Mouse (Mus musculus): ENCODE measurements at regions not wholly inside any gene's neighbourhood (a gene's known extent, or its start where the extent isn't known, plus 50 kb on each side); places are given as distances from the start of the nearest gene placed in this dataset.
A peak's percentile ranks its signal among the peaks of the same experiment; 100 is the strongest.

DNA sequence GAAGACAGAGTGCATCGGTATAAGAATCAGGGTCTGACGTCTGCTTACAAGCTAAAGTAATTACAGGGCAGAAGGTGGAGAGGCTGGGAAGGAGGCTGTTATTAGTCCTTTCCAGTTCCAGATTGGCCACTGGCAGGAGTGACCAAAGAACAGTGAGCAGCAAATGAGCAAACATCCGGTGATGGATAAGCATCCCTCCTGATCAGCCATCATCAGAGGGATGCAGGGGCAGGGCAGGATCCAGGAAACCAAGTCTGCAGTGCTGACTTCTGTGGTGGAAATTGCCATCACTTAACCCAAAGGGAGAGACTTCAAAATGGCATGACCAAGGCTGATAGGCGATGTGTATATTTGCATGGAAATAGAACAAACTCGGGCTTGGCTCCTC lies 73.8 kb downstream of the Il9r start:
- Histone ChIP-seq H3K9ac (ENCODE audit: insufficient read depth, low read depth) (no peak overlapping the region), H3K4me1 (ENCODE audit: control insufficient read depth in 1 of 2, insufficient read depth in 2 of 2) (peaks cover 0 to 13% of the 10 kb centered on the region in 2 experiments; a peak in 2 of 4 replicates), H3K27ac (ENCODE audit: insufficient read depth, low read depth) (no peak overlapping the region), H3K27me3 (replicated peaks) (peaks cover 2% of the 10 kb centered on the region), H3K4me2 (ENCODE audit: insufficient read depth, low read depth, poor library complexity, severe bottlenecking) (peak overlapping the region; percentile 17; the same call in 1 of the 2 replicates), H3K36me3 (replicated peaks in 1 of 2; ENCODE audit: control insufficient read depth in 1 of 2, insufficient read depth in 1 of 2, low read length in 1 of 2) (no peaks in the 10 kb centered on the region), H3K9me3 (replicated peaks; ENCODE audit: low read length) (no peaks in the 10 kb centered on the region), H3K4me3 (replicated peaks in 1 of 3; ENCODE audit: low read depth in 2 of 3, low read length in 2 of 3, poor library complexity in 1 of 3) (no peak overlapping the region), H3K79me2 (replicated peaks; ENCODE audit: control insufficient read depth, extremely low read depth, insufficient read depth, poor library complexity, severe bottlenecking) (no peaks in the 10 kb centered on the region)
- TF ChIP-seq USF2 (conservative IDR thresholded peaks at IDR 0.05; ENCODE audit: low read depth, low read length) (no peak), POLR2A (IDR thresholded peaks at IDR 0.05; ENCODE audit: low read depth, low read length) (no peak)
- in situ Hi-C loops (cut with MboI; ENCODE audit: low pct_ligation_motif_present, low pct_unique_long_range_greater_than_20kb, low sequenced_read_pairs) (no loop called here), dilution Hi-C loops (cut with MboI; ENCODE audit: extremely low pct_ligation_motif_present, extremely low pct_unique_long_range_greater_than_20kb, low sequenced_read_pairs) (no loop called here)
- DNase-seq (ENCODE audit: extremely low read depth) = no peak

DNA sequence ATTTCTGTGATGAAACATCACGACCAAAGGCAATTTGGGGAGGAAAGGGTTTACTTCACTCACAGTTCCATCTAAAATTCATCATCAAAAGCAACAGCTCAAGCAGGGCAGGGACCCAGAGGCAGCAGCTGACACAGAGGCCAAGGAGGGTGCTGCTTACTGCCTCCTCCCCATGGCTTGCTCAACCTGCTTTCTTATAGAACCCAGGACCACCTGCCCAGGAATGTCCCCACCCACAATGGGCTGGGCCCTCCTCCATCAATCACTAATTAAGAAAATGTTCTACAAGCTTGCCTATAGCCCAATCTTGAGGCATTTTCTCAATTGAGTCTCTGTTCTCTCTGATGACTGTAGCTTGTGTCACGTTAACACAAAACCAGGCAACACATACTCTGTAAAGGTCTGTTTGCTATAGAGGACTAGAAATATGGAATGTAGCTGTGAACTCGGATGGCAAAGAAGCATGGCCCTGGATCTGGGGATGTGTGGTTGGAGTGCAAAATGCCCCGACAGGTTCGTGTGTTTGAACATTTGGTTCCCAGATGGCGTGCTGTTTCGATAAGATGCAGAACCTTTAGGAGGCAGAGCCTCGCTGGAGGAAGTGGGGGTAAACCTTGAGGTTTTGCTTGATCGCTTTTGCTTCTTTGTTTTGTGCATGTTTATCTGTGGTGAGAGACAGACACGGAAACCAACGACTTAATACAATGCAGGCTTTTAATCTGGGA lies 74.3 kb downstream of the Il9r start:
- no peak overlapping the region for H3K4me3 ChIP-seq (replicated peaks in 1 of 3; ENCODE audit: low read depth in 2 of 3, low read length in 2 of 3, poor library complexity in 1 of 3)

DNA sequence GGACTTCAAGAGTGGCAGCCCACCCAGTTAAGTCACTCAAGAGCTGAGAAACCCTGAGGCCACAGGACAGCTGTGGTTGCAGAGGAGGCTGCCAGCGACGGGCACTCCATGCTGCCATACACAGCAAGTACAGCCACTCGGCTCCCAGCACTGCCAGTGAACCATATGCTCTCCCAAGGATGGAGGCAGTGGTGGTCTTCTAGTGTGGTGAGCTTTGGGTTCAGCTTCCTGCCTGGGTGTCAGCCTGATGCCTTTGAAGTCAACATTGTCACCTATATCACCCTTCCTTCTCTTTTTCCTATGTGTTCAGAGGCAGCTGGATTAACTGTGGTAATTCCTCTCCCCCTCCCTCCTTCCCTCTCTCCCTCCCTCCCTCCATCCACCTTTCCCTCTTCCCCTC lies 79.5 kb downstream of the Il9r start:
- Histone ChIP-seq H3K4me3 (replicated peaks in 1 of 3; ENCODE audit: low read depth in 2 of 3, low read length in 2 of 3, poor library complexity in 1 of 3) (no peak overlapping the region), H3K27ac (ENCODE audit: insufficient read depth, low read depth) (no peak overlapping the region), H3K4me1 (ENCODE audit: control insufficient read depth in 1 of 2, insufficient read depth in 2 of 2) (peaks cover 0 to 2% of the 10 kb centered on the region in 2 experiments; a peak in 2 of 4 replicates), H3K27me3 (replicated peaks) (peaks cover 20% of the 10 kb centered on the region), H3K4me2 (ENCODE audit: insufficient read depth, low read depth, poor library complexity, severe bottlenecking) (no peak overlapping the region), H3K36me3 (replicated peaks in 1 of 2; ENCODE audit: control insufficient read depth in 1 of 2, insufficient read depth in 1 of 2, low read length in 1 of 2) (no peaks in the 10 kb centered on the region), H3K9me3 (replicated peaks; ENCODE audit: low read length) (peaks cover 2% of the 10 kb centered on the region), H3K9ac (ENCODE audit: insufficient read depth, low read depth) (no peak overlapping the region), H3K79me2 (replicated peaks; ENCODE audit: control insufficient read depth, extremely low read depth, insufficient read depth, poor library complexity, severe bottlenecking) (no peaks in the 10 kb centered on the region)
- in situ Hi-C loops (cut with MboI; ENCODE audit: low pct_ligation_motif_present, low pct_unique_long_range_greater_than_20kb, low sequenced_read_pairs) = loop anchor here (25.0 kb wide), 1 partner anchor 858 kb away; no protein-coding TSS in a partner anchor
- dilution Hi-C loops (cut with MboI; ENCODE audit: extremely low pct_ligation_motif_present, extremely low pct_unique_long_range_greater_than_20kb, low sequenced_read_pairs) = no loop called here
- no peak for TF ChIP-seq NRF1 (IDR thresholded peaks at IDR 0.05; ENCODE audit: low read depth, low read length)
- no peak for TF ChIP-seq ZNF384 (IDR thresholded peaks at IDR 0.05; ENCODE audit: low read depth, low read length)
- TF ChIP-seq ZMIZ1 (IDR thresholded peaks at IDR 0.05; ENCODE audit: low read depth, low read length) = no peak
- no peak for TF ChIP-seq CTCF (conservative IDR thresholded peaks at IDR 0.05 in 1 of 2, IDR thresholded peaks at IDR 0.05 in 1 of 2; ENCODE audit: low read depth in 2 of 2, low read length in 2 of 2)
- no peak for TF ChIP-seq SIN3A (IDR thresholded peaks at IDR 0.05; ENCODE audit: low read length)
- no peak for TF ChIP-seq UBTF (IDR thresholded peaks at IDR 0.05; ENCODE audit: low read depth, low read length)
- no peak for TF ChIP-seq MAZ (IDR thresholded peaks at IDR 0.05; ENCODE audit: low read depth, low read length)
- no peak for TF ChIP-seq MXI1 (IDR thresholded peaks at IDR 0.05; ENCODE audit: low read depth, low read length)
- no peak for TF ChIP-seq ZC3H11A (IDR thresholded peaks at IDR 0.05; ENCODE audit: low read depth, low read length)
- no peak for TF ChIP-seq USF1 (IDR thresholded peaks at IDR 0.05; ENCODE audit: low read depth, low read length)
- DNase-seq (ENCODE audit: extremely low read depth) = no peak

More for the DNA sequence above, 74.3 kb downstream of the Il9r start:
- in situ Hi-C loops (cut with MboI; ENCODE audit: low pct_ligation_motif_present, low pct_unique_long_range_greater_than_20kb, low sequenced_read_pairs) = no loop called here
- Histone ChIP-seq H3K9ac (ENCODE audit: insufficient read depth, low read depth) (no peak overlapping the region), H3K9me3 (replicated peaks; ENCODE audit: low read length) (no peaks in the 10 kb centered on the region), H3K36me3 (replicated peaks in 1 of 2; ENCODE audit: control insufficient read depth in 1 of 2, insufficient read depth in 1 of 2, low read length in 1 of 2) (no peaks in the 10 kb centered on the region), H3K27me3 (replicated peaks) (peaks cover 4% of the 10 kb centered on the region), H3K27ac (ENCODE audit: insufficient read depth, low read depth) (no peak overlapping the region), H3K4me1 (ENCODE audit: control insufficient read depth in 1 of 2, insufficient read depth in 2 of 2) (peaks cover 0 to 13% of the 10 kb centered on the region in 2 experiments; a peak in 2 of 4 replicates), H3K4me2 (ENCODE audit: insufficient read depth, low read depth, poor library complexity, severe bottlenecking) (peak overlapping the region; percentile 17; the same call in 1 of the 2 replicates), H3K79me2 (replicated peaks; ENCODE audit: control insufficient read depth, extremely low read depth, insufficient read depth, poor library complexity, severe bottlenecking) (no peaks in the 10 kb centered on the region)
- TF ChIP-seq MEF2A (IDR thresholded peaks at IDR 0.05; ENCODE audit: borderline replicate concordance, low read depth, low read length) (no peak), SIN3A (IDR thresholded peaks at IDR 0.05; ENCODE audit: low read length) (no peak), CHD1 (IDR thresholded peaks at IDR 0.05; ENCODE audit: low read depth, low read length) (no peak), ZMIZ1 (IDR thresholded peaks at IDR 0.05; ENCODE audit: low read depth, low read length) (no peak), NELFE (IDR thresholded peaks at IDR 0.05; ENCODE audit: low read depth, low read length) (no peak), RAD21 (IDR thresholded peaks at IDR 0.05; ENCODE audit: low read depth, low read length) (no peak), UBTF (IDR thresholded peaks at IDR 0.05; ENCODE audit: low read depth, low read length) (no peak), ZKSCAN1 (IDR thresholded peaks at IDR 0.05; ENCODE audit: borderline replicate concordance, low read depth, low read length) (no peak), JUND (conservative IDR thresholded peaks at IDR 0.05; ENCODE audit: low read depth, low read length) (no peak), CTCF (conservative IDR thresholded peaks at IDR 0.05 in 1 of 2, IDR thresholded peaks at IDR 0.05 in 1 of 2; ENCODE audit: low read depth in 2 of 2, low read length in 2 of 2) (no peak), MAX (IDR thresholded peaks at IDR 0.05; ENCODE audit: low read length) (no peak), E2F4 (IDR thresholded peaks at IDR 0.05; ENCODE audit: insufficient replicate concordance, low read depth, low read length) (no peak), TCF12 (IDR thresholded peaks at IDR 0.05; ENCODE audit: low read depth, low read length) (no peak), MYC (IDR thresholded peaks at IDR 0.05; ENCODE audit: low read depth, low read length) (no peak), KAT2A (IDR thresholded peaks at IDR 0.05; ENCODE audit: insufficient replicate concordance, low read length) (no peak), JUN (IDR thresholded peaks at IDR 0.05; ENCODE audit: insufficient read depth, low read depth, low read length) (no peak), NRF1 (IDR thresholded peaks at IDR 0.05; ENCODE audit: low read depth, low read length) (no peak), POLR2AphosphoS2 (IDR thresholded peaks at IDR 0.05; ENCODE audit: low read depth, low read length) (no peak), USF1 (IDR thresholded peaks at IDR 0.05; ENCODE audit: low read depth, low read length) (no peak)
- dilution Hi-C loops (cut with MboI; ENCODE audit: extremely low pct_ligation_motif_present, extremely low pct_unique_long_range_greater_than_20kb, low sequenced_read_pairs) = no loop called here
- DNase-seq (ENCODE audit: extremely low read depth) = peak; percentile 27

Measured in CH12.LX (cell line).